Mouse (Mus musculus): Measurements from ENCODE around the gene Vmn2r67. TPM values are rescaled to one million over a fixed set of nuclear protein-coding genes. Genes with fewer than 3 reads are reported as not detected.
"Not testable (repeated sequence)": the region's sequence is repeated elsewhere in the genome, so short reads cannot be mapped to it uniquely, and the experiment has no call there.

The Vmn2r67 gene
- total RNA-seq (2021) = not detected
- long read RNA-seq, experiment 1 = 0 reads
- long read RNA-seq, experiment 2 = 0 reads

GRCm38 (mm10) chr7:85155898-85156297 lies at the start of gene Vmn2r67:
TSS of gene Vmn2r67 (minus strand) at chr7:85155998.
- DNase-seq = no peak

- not testable (repeated sequence) for DNase-seq
These were observed 51.3 kb downstream of the Vmn2r67 start for GRCm38 (mm10) chr7:85104531-85104930.

Other genes with a start within 250 kb of the Vmn2r67 start
- not detected for gene Vmn2r65, start 191.9 kb downstream of the Vmn2r67 start, total RNA-seq (2021)
- gene Vmn2r66, start 143.7 kb downstream of the Vmn2r67 start, total RNA-seq (2021) = not detected
- gene Vmn2r68, start 81.8 kb upstream of the Vmn2r67 start, total RNA-seq (2021) = not detected

Data from adrenal gland, postnatal 10 days (tissue).